Mouse (Mus musculus) small intestine, adult 2 months (tissue): Measurements from ENCODE around the gene Cox8a. TPM values are rescaled to one million over a fixed set of nuclear protein-coding genes. Genes with fewer than 3 reads are reported as not detected.

Experiments
- H3K27ac ChIP-seq: fragments of 200-500 bp; 2 replicates; pipeline ENCODE4 v1.5.1; 2012; ENCODE audit warnings: low read depth, low read length, control low read depth, inconsistent platforms; ENCODE audit not compliant: insufficient read depth
- H3K27me3 ChIP-seq: fragments of 200-500 bp; 2 replicates; pipeline ENCODE4 v1.6.1; 2012; ENCODE audit warnings: mild to moderate bottlenecking, moderate library complexity, low read length, inconsistent platforms; ENCODE audit not compliant: control insufficient read depth, insufficient read depth
- H3K36me3 ChIP-seq: fragments of 200-500 bp; 2 replicates; pipeline ENCODE4 v1.6.1; 2012; ENCODE audit warnings: mild to moderate bottlenecking, low read length, control low read depth, inconsistent platforms; ENCODE audit not compliant: control insufficient read depth, insufficient read depth
- H3K4me1 ChIP-seq: fragments of 200-500 bp; 2 replicates; pipeline ENCODE4 v1.6.1; 2012; ENCODE audit warnings: low read length, inconsistent platforms, mixed read lengths; ENCODE audit not compliant: control insufficient read depth, insufficient read depth, insufficient read length
- H3K4me3 ChIP-seq: fragments of 200-500 bp; 2 replicates; pipeline ENCODE4 v1.5.1; 2012; ENCODE audit warnings: low read depth, mild to moderate bottlenecking, control low read depth, inconsistent platforms, low read length, moderate library complexity
- CTCF ChIP-seq: fragments of 200-500 bp; IDR thresholded peaks from 2 replicates; pipeline ENCODE4 v1.5.1; 2012; ENCODE audit warnings: low read depth, mild to moderate bottlenecking, control low read depth, inconsistent platforms, low read length, moderate library complexity, mixed read lengths; ENCODE audit not compliant: insufficient replicate concordance, insufficient read length; ENCODE audit errors: extremely low read depth
- POLR2A ChIP-seq: fragments of 200-500 bp; IDR thresholded peaks from 2 replicates; pipeline ENCODE4 v1.6.1; 2012; ENCODE audit warnings: low read depth, mild to moderate bottlenecking, control low read depth, inconsistent platforms, low read length, moderate library complexity
- WGBS: fragments of 180-500 bp; shearing (Covaris S2); methylation state at CpG from one replicate; pipeline ENCODE4 v1.1.7; 2018; 5-methylcytosine and 5-hydroxymethylcytosine counted together
- polyA plus RNA-seq: library from polyadenylated mRNA; depleted of rRNA; stranded (reverse); fragments of >200 nt; gene quantifications from 2 replicates; pipeline ENCODE4 v1.2.3, GENCODE M21; 2012

The Cox8a gene
- polyA plus RNA-seq, 1 experiment = 4,573 TPM

DNA sequence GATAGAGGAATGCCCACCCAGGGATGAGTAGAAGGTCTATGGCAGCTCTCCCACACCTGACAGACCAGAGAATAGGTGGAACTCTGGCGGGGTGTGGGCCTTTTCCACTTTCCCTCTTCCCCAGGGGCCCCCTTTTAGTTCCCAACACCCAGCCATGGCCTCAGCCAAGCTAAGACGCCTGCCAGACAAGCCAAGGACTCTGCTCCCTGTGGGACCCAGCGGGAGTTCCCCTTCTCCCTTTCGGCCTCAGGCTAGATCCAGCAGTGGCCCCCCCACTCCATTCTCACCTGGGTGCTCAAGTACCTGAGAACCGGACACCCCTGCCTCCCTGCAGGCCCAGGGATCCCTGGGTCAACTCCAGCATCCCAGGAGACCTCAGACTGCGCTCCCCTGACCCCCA, 4.8 kb upstream of the Cox8a start:
- H3K36me3 ChIP-seq = 0 out of 2 replicates have a peak, but pooled peaks cover 1% of the 10 kb centered on the region
- no peak overlapping the region for H3K4me3 ChIP-seq
- TF ChIP-seq CTCF (no peak), POLR2A (no peak)
- no peaks in the 10 kb centered on the region for H3K27me3 ChIP-seq
- H3K27ac ChIP-seq = no peak overlapping the region
- H3K4me1 ChIP-seq = peaks cover 12% of the 10 kb centered on the region
- WGBS = 82% methylated on average over 6 of the region's 6 CpGs

DNA sequence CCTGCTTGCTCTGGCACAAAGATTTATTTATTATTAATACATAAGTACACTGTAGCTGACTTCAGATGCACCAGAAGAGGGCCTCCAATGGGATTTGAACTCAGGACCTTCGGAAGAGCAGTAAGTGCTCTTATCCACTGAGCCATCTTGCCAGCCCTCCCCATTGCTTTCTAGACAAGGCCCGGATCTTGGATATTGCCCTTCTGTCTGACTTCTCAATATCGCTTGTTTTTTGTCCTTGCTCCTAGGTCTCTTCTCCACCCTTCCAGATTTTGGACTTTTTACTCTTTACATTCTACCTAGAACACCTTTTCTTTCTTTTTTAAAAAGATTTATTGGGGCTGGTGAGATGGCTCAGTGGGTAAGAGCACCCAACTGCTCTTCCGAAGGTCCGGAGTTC, 1.3 kb upstream of the Cox8a start:
- 93% methylated on average over 5 of the region's 5 CpGs for WGBS
- H3K4me1 ChIP-seq = peaks cover 11% of the 10 kb centered on the region; the same call in 1 of the 2 replicates
- TF ChIP-seq POLR2A (no peak), CTCF (no peak)
- H3K4me3 ChIP-seq = no peak overlapping the region
- peaks cover 22% of the 10 kb centered on the region for H3K36me3 ChIP-seq
- H3K27ac ChIP-seq = no peak overlapping the region
- no peaks in the 10 kb centered on the region for H3K27me3 ChIP-seq

- H3K4me3 ChIP-seq = peak overlapping the region; percentile 14; the same call in 1 of the 2 replicates
- H3K27me3 ChIP-seq = no peaks in the 10 kb centered on the region
- TF ChIP-seq CTCF = no peak
- TF ChIP-seq POLR2A = no peak
- no peak overlapping the region for H3K27ac ChIP-seq
- peaks cover 29% of the 10 kb centered on the region for H3K36me3 ChIP-seq
- WGBS = 5% methylated on average over 6 of the region's 6 CpGs
- H3K4me1 ChIP-seq = peaks cover 11% of the 10 kb centered on the region; the same call in 1 of the 2 replicates
These were observed 481 bp upstream of the Cox8a start for GRCm38 (mm10) chr19:7217926-7218267.

- H3K27me3 ChIP-seq = no peaks in the 10 kb centered on the region
- 64% methylated on average over 5 of the region's 5 CpGs for WGBS
- peaks cover 11% of the 10 kb centered on the region; the same call in 1 of the 2 replicates for H3K4me1 ChIP-seq
- TF ChIP-seq POLR2A = no peak
- no peak for TF ChIP-seq CTCF
- H3K4me3 ChIP-seq = no peak overlapping the region
- H3K36me3 ChIP-seq = peaks cover 42% of the 10 kb centered on the region
- H3K27ac ChIP-seq = no peak overlapping the region
These were observed 2.9 kb downstream of the Cox8a start for GRCm38 (mm10) chr19:7214484-7214883.

DNA sequence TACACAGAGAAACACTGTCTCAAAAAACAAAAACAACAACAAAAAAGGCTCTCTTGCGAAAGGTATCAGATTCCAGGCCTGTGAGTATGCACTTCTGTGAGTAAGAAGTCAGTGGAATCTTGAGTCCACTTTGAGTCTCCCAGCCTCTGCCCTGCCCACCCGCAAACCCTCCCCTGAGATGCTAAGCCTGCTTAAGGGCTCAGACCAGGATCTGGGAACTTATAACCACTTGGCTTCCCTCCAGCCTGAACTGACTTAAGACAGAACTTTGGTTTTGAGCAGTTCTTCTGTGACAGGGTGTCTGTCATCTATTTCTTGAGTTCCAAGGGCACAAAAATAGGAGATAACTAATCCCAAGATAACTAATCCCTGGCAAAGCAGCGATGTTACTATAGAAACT, 4.4 kb downstream of the Cox8a start:
- H3K36me3 ChIP-seq = peaks cover 42% of the 10 kb centered on the region
- WGBS = 78% methylated on average over 3 of the region's 3 CpGs

DNA sequence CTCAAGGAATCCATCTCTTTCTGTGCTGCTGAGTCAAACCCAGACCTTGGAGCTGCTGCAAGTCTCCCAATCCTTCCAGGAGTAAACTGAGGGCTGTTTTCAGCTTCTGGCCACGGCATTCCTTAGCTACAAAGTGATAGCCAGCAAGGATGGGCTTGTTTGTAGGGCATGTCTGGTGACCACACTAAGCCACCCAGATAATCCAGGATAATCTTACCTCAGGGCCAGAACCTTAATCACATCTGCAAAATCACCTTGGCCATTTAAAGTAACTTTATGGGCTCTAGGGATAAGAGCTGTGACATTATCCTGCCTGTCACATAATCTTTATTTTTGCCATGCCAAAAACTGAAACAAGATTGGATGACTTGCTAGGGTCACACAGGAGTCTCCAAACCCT, 5.2 kb downstream of the Cox8a start:
- no peak overlapping the region for H3K4me3 ChIP-seq
- peaks cover 11% of the 10 kb centered on the region; the same call in 1 of the 2 replicates for H3K4me1 ChIP-seq
- H3K27ac ChIP-seq = no peak overlapping the region
- H3K27me3 ChIP-seq = no peaks in the 10 kb centered on the region
- H3K36me3 ChIP-seq = peaks cover 42% of the 10 kb centered on the region
- WGBS = 59% methylated on average over 1 of the region's 1 CpGs
- TF ChIP-seq CTCF (no peak), POLR2A (no peak)

More for the DNA sequence above, 4.4 kb downstream of the Cox8a start:
- no peak overlapping the region for H3K4me3 ChIP-seq
- H3K27ac ChIP-seq = no peak overlapping the region
- H3K27me3 ChIP-seq = no peaks in the 10 kb centered on the region
- TF ChIP-seq CTCF (no peak), POLR2A (no peak)
- peaks cover 11% of the 10 kb centered on the region; the same call in 1 of the 2 replicates for H3K4me1 ChIP-seq

GRCm38 (mm10) chr19:7209907-7210646, 7.3 kb downstream of the Cox8a start:
- Histone ChIP-seq H3K27me3 (no peaks in the 10 kb centered on the region), H3K4me3 (no peak overlapping the region), H3K4me1 (peaks cover 11% of the 10 kb centered on the region; the same call in 1 of the 2 replicates), H3K27ac (no peak overlapping the region), H3K36me3 (peaks cover 31% of the 10 kb centered on the region)
- TF ChIP-seq POLR2A = no peak
- TF ChIP-seq CTCF = no peak
- WGBS = 88% methylated on average over 7 of the region's 7 CpGs
